Mouse (Mus musculus): ENCODE measurements around the gene Grid1.

Grid1 gene

DNA sequence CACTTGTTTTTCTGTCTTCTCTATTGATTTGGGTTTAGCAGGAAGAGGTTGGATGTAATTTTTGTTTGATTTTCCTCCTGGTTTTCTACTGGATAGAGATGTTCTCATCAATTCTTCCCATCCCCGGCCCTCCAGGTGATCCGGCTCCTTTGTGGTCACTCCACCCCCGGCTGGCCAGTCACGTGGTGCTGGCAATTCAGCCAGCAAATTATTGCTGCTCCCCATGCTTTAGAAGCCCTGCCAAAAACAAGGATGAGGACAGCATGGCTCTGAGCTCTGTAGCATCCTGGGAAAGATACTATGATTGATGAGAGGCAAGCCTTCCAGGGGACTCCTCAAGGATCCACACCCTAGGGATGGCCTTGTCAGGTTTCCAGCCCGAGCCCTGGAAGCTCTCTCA, 169.2 kb downstream of the Grid1 start:
- in situ Hi-C loops (cut with MboI, MseI): no loop called here

GRCm38 (mm10) chr14:35006736-35007135, 186.8 kb downstream of the Grid1 start:
- in situ Hi-C loops (cut with MboI, MseI): no loop called here

DNA sequence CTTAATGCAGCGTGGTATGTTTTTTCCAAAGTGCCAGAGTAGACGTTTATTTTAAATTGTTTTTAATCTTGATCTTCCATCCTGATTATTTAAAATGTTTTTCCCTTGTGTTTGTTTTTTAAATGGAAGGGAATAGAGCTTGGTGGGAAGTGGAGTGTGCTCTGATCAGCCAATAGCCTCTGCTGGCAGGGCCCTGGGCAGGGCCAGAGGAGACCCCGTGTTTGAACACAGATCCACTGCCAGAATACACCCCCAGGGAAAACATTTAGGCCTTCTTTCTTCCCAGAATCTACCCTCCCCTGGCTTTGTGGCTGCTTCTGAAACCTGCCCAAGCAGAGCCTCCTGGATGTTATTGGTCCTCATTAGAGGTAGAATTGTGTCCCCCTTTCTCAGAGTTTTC, 188.8 kb downstream of the Grid1 start:
- in situ Hi-C loops (cut with MboI, MseI): no loop called here

DNA sequence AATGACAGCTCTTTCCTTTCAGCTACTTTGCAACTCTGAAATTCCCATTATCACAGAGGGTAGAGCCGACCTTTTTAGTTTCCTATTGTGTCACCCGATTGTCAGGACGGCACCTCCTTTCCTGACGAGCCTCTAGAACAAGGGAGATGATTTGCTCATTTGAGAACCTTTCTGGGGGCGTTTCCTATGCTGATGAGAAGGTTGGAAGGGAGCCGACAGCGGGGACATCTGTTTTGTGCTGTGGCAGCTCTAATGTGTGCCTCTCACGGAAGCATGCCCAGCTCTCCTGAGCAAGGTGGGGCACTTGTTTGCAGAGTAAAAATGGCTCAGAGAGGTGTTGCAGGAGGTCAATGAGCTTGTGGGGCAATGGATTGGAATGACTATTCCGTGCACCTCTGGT, 189.2 kb downstream of the Grid1 start:
- in situ Hi-C loops (cut with MboI, MseI): no loop called here

DNA sequence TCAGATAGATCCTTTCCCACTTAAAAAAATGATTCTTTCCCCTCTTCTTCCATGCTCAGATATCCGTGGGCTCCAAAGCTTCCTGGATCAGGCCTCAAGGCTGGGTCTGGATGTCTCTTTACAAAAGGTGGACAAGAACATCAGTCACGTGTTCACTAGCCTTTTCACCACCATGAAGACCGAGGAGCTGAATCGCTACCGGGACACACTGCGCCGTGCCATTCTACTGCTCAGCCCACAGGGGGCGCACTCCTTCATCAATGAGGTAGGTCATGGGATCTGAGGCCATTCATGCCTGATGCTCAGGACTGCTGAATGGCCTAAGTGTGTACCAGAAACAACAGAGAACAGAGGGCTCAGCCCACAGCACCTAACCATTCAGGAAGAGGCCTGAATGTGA, 206.8 kb downstream of the Grid1 start:
- in situ Hi-C loops (cut with MboI, MseI): no loop called here

DNA sequence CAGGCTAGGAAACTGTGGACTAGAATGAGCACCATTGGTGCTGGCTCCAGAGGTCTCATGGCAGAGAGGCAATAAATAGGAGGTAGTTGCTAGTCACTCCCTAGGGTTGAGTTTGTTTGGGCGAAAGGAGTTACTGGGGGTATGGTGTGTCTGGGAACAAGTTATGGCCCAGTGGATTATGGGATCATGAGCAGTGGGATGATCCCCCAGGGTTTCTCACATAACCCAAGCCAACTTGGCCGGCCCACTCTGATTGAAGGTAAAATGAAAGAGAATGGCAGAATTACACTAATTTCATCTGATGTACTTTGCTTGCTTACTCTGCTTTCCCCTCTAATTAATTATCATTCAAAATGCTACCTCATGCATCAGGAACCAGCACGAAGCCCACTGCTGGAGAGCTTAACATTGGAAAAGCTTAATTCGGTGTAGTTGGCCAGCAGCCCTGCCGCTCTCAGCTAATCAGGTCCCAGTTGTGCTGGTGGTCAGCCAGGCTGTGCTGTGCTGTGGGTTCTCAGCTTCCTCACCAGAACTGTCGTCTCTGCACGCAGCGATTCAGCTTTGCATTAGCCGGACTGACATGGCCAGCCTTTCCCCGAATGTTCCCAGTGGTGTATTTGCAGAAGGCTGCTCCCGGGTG, 207.7 kb downstream of the Grid1 start:
- in situ Hi-C loops (cut with MboI, MseI): no loop called here

GRCm38 (mm10) chr14:35029626-35030025, 209.7 kb downstream of the Grid1 start:
- in situ Hi-C loops (cut with MboI, MseI): no loop called here

GRCm38 (mm10) chr14:35030271-35030670, 210.4 kb downstream of the Grid1 start:
- in situ Hi-C loops (cut with MboI, MseI): no loop called here

DNA sequence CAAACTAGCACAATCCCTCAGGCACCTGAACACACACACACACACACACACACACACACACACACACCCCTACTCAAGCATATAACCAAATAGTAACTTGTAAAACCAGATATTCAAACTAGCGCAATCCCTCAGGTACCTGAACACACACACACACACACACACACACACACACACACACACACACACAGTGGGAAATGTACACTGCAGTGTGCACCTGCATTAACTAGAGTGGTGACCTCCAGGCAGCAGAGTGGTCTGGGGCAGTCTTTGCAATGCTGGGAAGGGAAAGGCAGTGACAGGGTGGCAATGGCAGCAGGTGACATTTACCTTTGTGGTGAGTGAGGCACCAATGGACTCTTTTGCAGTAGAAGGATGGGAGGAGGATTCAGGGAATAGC, 212.4 kb downstream of the Grid1 start:
- in situ Hi-C loops (cut with MboI, MseI): no loop called here

- in situ Hi-C loops (cut with MboI, MseI): loop anchor here in 1 of 2 experiments (5.0 kb wide), 1 partner anchor 87 kb away; no protein-coding TSS in a partner anchor
These were observed 224.4 kb downstream of the Grid1 start for GRCm38 (mm10) chr14:35044268-35044667.

GRCm38 (mm10) chr14:35044918-35045698, 225.2 kb downstream of the Grid1 start:
- in situ Hi-C loops (cut with MboI, MseI): loop anchor here in 1 of 2 experiments (5.0 kb wide), 1 partner anchor 88 kb away; no protein-coding TSS in a partner anchor

- in situ Hi-C loops (cut with MboI, MseI): no loop called here
These were observed 229.3 kb downstream of the Grid1 start for GRCm38 (mm10) chr14:35049231-35049630.

DNA sequence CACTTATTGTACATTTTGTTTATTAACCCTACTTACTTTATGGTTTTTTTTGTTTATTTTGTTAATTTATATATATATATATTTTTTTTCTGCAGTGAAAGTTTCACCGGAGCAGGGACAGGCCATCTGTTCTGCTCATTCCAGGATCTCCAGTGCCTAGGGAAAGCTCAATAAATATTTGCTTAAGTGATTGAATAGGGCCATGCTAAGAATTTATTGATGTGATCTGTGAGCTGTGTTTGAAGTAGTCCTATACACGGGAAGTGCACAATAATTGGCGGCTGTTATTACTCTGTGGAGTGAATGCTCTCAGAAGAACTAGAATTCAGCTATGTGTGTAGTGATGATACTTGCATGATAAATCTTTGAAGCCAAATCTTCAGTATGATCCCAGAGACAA, 234.2 kb downstream of the Grid1 start:
- in situ Hi-C loops (cut with MboI, MseI): no loop called here

DNA sequence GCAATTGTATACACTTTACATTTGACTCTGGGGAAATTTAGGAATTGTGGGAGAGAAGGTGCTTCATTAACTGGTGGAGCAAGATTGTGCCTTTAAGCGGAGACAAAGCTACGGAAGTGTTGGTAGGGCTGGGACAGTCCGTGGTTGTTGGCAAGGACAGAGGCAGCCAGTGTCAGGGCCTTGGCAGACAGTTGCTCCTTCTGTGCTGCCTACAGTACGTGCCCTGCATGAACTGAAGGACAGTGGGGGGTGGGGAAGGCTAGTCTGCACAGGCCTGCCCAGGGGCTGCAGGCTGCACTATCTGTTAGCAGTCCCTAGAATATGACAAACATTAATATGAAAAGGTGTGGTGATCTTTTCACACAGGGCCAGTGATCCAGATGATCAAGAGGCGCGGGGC, 254.7 kb downstream of the Grid1 start:
- in situ Hi-C loops (cut with MboI, MseI): no loop called here

- in situ Hi-C loops (cut with MboI, MseI): no loop called here
These were observed 260.0 kb downstream of the Grid1 start for GRCm38 (mm10) chr14:35079954-35080353.

DNA sequence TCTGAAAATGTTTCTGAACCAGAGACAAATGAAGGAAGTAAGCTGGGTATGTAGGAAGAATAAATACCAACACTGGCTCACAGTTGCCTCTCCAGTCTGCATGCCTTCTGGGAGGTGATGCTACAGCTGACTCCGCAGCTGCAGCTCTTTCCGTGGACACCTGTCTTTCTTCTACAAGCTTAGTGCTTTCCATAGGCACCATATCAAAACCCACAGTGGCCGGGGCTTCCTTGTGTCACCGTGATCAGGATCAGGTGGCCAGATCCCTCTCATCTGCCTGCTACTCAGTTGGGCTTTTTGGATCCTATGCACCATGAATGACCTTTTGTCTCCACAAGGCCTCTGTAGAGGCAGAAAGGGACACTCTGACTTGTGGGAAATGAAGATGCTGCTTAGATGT, 272.7 kb downstream of the Grid1 start:
- in situ Hi-C loops (cut with MboI, MseI): no loop called here

DNA sequence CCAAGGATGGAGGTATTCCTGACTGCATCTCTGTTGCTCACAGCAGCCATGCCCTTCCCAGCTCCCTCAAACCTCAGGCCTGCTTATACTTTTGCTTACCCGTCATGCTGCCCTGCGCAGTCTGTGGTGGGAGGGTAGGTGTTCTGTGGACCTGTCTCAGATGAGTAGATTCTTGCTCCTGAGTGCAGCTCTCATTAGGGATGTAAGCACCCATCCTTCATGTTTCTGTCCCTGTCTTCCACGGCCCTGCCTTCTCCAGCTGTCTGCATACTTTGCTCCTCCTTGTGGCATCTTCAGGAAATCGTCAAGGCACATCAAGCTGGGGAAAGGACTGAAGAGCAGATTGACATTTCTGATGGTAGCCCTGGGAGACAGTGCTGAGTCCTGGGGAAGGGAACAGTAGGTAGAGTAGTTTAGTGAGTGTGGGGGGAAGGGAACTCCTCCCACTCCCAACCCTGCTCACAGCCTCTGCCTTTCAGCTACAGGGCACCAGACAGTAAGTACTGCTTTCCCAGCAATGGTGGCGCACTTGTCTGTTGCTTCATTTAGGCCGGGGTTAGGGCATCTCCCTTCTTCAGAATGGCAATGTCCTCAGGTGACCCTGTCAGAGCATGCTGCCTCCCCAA, 273.8 kb downstream of the Grid1 start:
- in situ Hi-C loops (cut with MboI, MseI): no loop called here

GRCm38 (mm10) chr14:35095506-35096059, 275.7 kb downstream of the Grid1 start:
- in situ Hi-C loops (cut with MboI, MseI): no loop called here

DNA sequence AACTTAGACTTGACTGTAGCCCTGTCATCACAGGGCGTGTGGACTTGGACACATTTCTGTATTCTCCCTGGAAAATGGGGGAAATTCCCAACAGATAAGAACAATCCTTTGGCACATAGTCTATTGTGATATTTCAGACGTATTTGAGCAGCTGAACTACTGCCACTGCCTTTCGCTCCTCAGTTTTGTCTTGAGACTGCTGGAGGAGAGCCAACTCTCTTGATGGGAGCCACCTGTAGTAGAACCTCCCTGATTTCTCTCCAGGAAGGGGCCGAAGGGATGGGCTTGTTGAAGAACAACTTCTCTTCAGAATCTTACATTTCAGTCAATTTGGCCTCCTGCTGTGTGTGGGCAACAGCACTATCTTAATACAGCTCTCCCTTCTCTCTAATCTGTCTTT, 276.2 kb downstream of the Grid1 start:
- in situ Hi-C loops (cut with MboI, MseI): no loop called here

DNA sequence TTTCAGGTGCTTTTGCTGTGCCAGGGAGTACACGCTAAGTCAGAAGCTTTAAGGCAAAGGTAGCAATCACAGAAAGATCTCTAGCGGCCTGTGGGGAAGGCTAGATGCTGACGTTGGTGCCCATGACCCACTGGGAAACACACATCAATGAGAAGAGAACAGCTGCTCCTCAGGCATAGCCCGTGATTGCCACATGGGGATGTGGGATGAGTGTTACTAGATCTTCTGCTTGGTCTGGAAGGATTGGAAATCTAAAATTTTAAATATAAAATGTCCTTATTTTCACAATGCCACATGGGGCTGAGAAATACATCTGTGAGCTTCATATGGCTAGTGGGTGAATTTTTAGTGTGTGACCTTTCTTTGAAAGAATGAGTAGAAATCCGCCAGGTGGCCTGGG, 277.3 kb downstream of the Grid1 start:
- in situ Hi-C loops (cut with MboI, MseI): no loop called here

DNA sequence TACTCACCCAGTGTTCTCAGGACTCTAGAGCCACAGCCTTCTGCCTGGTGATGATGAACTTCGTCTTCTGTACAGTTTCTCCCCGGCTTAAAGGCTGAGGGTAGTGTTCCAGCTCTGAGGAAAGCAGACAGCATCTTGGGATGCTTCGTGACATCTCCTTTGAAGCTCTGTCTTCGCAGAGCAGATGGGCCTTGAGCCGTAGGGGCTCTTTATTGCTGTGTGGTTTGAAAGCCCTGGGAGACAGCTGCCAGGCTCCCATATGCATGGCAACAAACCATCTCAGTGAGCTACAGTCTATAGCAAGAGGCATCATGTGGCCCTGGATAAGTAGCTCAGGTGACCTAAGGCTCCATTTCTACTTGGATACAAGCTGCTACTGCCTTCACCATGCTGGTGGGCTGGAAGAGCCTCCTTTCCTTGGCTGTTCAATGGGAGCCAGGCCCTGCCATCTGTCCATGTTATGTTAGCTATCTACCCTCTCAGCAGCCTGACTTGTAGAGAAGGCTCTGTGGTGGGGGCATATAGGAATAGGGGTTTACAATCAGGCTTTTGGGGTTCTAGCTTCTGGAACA, 283.8 kb downstream of the Grid1 start:
- in situ Hi-C loops (cut with MboI, MseI): no loop called here

- in situ Hi-C loops (cut with MboI, MseI): no loop called here
These were observed 287.7 kb downstream of the Grid1 start for GRCm38 (mm10) chr14:35107596-35107995.

Measured in T-helper 17 cell (primary cell).